In the genomic region with DNA sequence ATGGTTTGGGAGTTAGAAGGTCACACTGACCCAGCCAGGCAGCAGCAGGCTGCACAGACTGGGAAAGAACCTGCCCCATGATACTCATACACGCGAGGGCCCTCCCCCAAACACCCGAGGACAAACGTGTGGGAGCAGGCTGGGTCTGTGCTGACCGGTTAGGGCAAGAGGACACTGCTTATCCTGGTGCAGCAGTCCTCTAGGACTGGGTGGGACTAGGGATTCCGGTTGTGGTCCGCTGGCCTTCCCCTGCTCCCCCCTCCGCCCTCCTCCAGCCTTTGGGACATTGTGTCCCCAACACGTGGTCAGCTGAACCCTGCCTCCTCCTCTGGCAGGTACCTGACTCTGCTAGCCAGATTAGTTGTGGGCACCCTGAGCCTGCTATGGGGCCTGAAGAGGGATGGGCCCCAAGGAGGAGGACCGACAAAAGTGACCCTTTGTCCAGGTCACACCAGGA, we compare ENCODE assay signal across 8 mouse cellular contexts. TPM values are rescaled to one million over a fixed set of nuclear protein-coding genes. Genes with fewer than 3 reads are reported as not detected.
DNase-seq lines count a peak whose midpoint lies in the region; ATAC-seq and TF ChIP-seq lines count a peak whose summit lies in the region.

No protein-coding gene starts in this region.

- H3K4me2 ChIP-seq in limb, embryonic 13.5 days (replicated peaks), result peak overlapping the region; percentile 50; the same call in 1 of the 2 replicates

- no peaks in the 10 kb centered on the region for H3K27me3 ChIP-seq in ES-Bruce4 (ENCODE audit: control insufficient read depth, insufficient read depth, low read length, poor library complexity, severe bottlenecking)
- 0 out of 2 replicates have a peak, but pooled peaks cover 8% of the 10 kb centered on the region for H3K27me3 ChIP-seq in limb, embryonic 13.5 days
- H3K27me3 ChIP-seq in cerebellum, adult 2 months (ENCODE audit: control insufficient read depth, insufficient read depth, low read length), result no peaks in the 10 kb centered on the region

- peaks cover 8% of the 10 kb centered on the region for H3K4me1 ChIP-seq in ES-Bruce4 (ENCODE audit: control insufficient read depth, insufficient read depth, low read length)
- H3K4me1 ChIP-seq in limb, embryonic 13.5 days, result peaks cover 5% of the 10 kb centered on the region; the same call in 1 of the 2 replicates
- H3K4me1 ChIP-seq in cerebellum, adult 2 months (ENCODE audit: control insufficient read depth, insufficient read depth, low read length), result 0 out of 2 replicates have a peak, but pooled peaks cover 3% of the 10 kb centered on the region

- no peak for TF ChIP-seq POLR2A in ES-Bruce4 (IDR thresholded peaks at IDR 0.05; ENCODE audit: insufficient read depth, low read length)
- no peak for TF ChIP-seq POLR2A in cerebellum, adult 2 months (IDR thresholded peaks at IDR 0.05; ENCODE audit: borderline replicate concordance, insufficient read depth, low read length)

- no peaks in the 10 kb centered on the region for H3K9me3 ChIP-seq in ES-Bruce4 (replicated peaks; ENCODE audit: control insufficient read depth, insufficient read depth, low read length, poor library complexity, severe bottlenecking)
- H3K9me3 ChIP-seq in limb, embryonic 13.5 days, result no peaks in the 10 kb centered on the region

- intact Hi-C loops in gastrocnemius, adult 2 months (cut with DNase I), result loop anchor here (1.0 kb wide), 1 partner anchor 47 kb away; no protein-coding TSS in a partner anchor
- intact Hi-C loops in heart, postnatal 25 days (cut with DNase I), result loop anchor here (1.0 kb wide), 1 partner anchor 47 kb away; no protein-coding TSS in a partner anchor

- peak; percentile 35 for DNase-seq in gastrocnemius, adult 2 months
- DNase-seq in gastrocnemius, postnatal 4 days (ENCODE audit: low spot score in 2 of 2), result no peak
- peak; percentile 67 for DNase-seq in heart, postnatal 25 days (ENCODE audit: low spot score)
- DNase-seq in left cerebral cortex, adult 8-10 months (ENCODE audit: low spot score in 2 of 2), result no peak
- DNase-seq in spleen, adult 18-20 months, result no peak
- DNase-seq in cerebellum, adult 2 months, result no peak

- 0 out of 2 replicates have a peak, but pooled peaks have one; percentile 30 for ATAC-seq in limb, embryonic 13.5 days (ENCODE audit: low FRiP score, low read depth)

- TF ChIP-seq CTCF in gastrocnemius, adult 2 months (IDR thresholded peaks at IDR 0.05), result no peak
- TF ChIP-seq CTCF in ES-Bruce4 (IDR thresholded peaks at IDR 0.05; ENCODE audit: low read depth, low read length), result no peak
- TF ChIP-seq CTCF in cerebellum, adult 2 months (IDR thresholded peaks at IDR 0.05; ENCODE audit: borderline replicate concordance, insufficient read depth, low read depth, low read length), result no peak

- TF ChIP-seq EP300 in ES-Bruce4 (IDR thresholded peaks at IDR 0.05; ENCODE audit: insufficient read depth, low read depth, low read length), result peak; percentile 37; the same call in 1 of the 2 replicates

- WGBS in limb, embryonic 13.5 days, result 36% methylated on average over 10 of the region's 10 CpGs
- WGBS in cerebellum, adult 2 months, result 55% methylated on average over 10 of the region's 10 CpGs

- peak overlapping the region; percentile 48 for H3K4me3 ChIP-seq in gastrocnemius, adult 2 months
- H3K4me3 ChIP-seq in ES-Bruce4 (ENCODE audit: low read depth, low read length), result no peak overlapping the region
- no peak overlapping the region for H3K4me3 ChIP-seq in limb, embryonic 13.5 days
- no peak overlapping the region for H3K4me3 ChIP-seq in cerebellum, adult 2 months (replicated peaks; ENCODE audit: insufficient read depth, low read depth, low read length)

- H3K9ac ChIP-seq in ES-Bruce4 (ENCODE audit: low read depth, poor library complexity, severe bottlenecking), result 0 out of 2 replicates have a peak overlapping the region, but pooled peaks have one; percentile 31
- no peak overlapping the region for H3K9ac ChIP-seq in limb, embryonic 13.5 days

- H3K27ac ChIP-seq in gastrocnemius, adult 2 months, result peak overlapping the region; percentile 48
- no peak overlapping the region for H3K27ac ChIP-seq in ES-Bruce4 (ENCODE audit: insufficient read depth, low read length)
- no peak overlapping the region for H3K27ac ChIP-seq in limb, embryonic 13.5 days
- H3K27ac ChIP-seq in cerebellum, adult 2 months (ENCODE audit: insufficient read depth, low read length), result no peak overlapping the region

- H3K36me3 ChIP-seq in ES-Bruce4 (ENCODE audit: control insufficient read depth, insufficient read depth, low read length, poor library complexity, severe bottlenecking), result no peaks in the 10 kb centered on the region
- no peaks in the 10 kb centered on the region for H3K36me3 ChIP-seq in limb, embryonic 13.5 days

RNA-seq across cellular contexts. Expression of gene Pim3, which starts 13.7 kb away (rescaled TPM):
- 10 to 100 TPM; 34.4 to 46.6 TPM for total RNA-seq in gastrocnemius, adult 2 months (2021)
- total RNA-seq in gastrocnemius, postnatal 4 days (2021), result 10 to 100 TPM; 18.5 to 21.0 TPM
- 128 and 136 TPM in 2 replicates for polyA plus RNA-seq in ES-Bruce4 (2011; ENCODE audit: insufficient read depth, insufficient read length, low read depth, missing spikeins)
- 10 to 100 TPM; 86.8 to 98.2 TPM for total RNA-seq in heart, postnatal 25 days (2021)
- 50.7 and 52.2 TPM in 2 replicates for polyA plus RNA-seq in limb, embryonic 13.5 days (2015; fragmentation: Nextera tagmentation; extraction: Ambion mirVana)
- total RNA-seq in left cerebral cortex, adult 8-10 months (2022), result 10 to 100 TPM; 36.8 to 55.1 (median 43.8) TPM
- polyA plus RNA-seq in cerebellum, adult 2 months (2012; rRNA removed), result 23.4 and 24.2 TPM in 2 replicates

RNA-seq across cellular contexts. Expression of gene Creld2, which starts 56.2 kb away (rescaled TPM):
- 10 to 100 TPM in 1 of 2 experiments, 1 to 10 TPM in 1; 8.1 to 11.6 TPM for total RNA-seq in gastrocnemius, adult 2 months (2021)
- 10 to 100 TPM; 20.8 to 22.0 TPM for total RNA-seq in gastrocnemius, postnatal 4 days (2021)
- polyA plus RNA-seq in ES-Bruce4 (2011; ENCODE audit: insufficient read depth, insufficient read length, low read depth, missing spikeins), result 39.2 and 40.2 TPM in 2 replicates
- 10 to 100 TPM; 24.7 to 27.3 TPM for total RNA-seq in heart, postnatal 25 days (2021)
- polyA plus RNA-seq in limb, embryonic 13.5 days (2015; fragmentation: Nextera tagmentation; extraction: Ambion mirVana), result 83.4 and 86.1 TPM in 2 replicates
- total RNA-seq in left cerebral cortex, adult 8-10 months (2022), result 10 to 100 TPM; 16.4 to 22.3 (median 17.2) TPM
- 28.6 and 32.0 TPM in 2 replicates for polyA plus RNA-seq in cerebellum, adult 2 months (2012; rRNA removed)

RNA-seq across cellular contexts. Expression of gene Alg12, which starts 56.5 kb away (rescaled TPM):
- total RNA-seq in gastrocnemius, adult 2 months (2021), result 1 to 10 TPM; 3.9 to 6.6 TPM
- total RNA-seq in gastrocnemius, postnatal 4 days (2021), result 1 to 10 TPM; 6.9 to 9.0 TPM
- polyA plus RNA-seq in ES-Bruce4 (2011; ENCODE audit: insufficient read depth, insufficient read length, low read depth, missing spikeins), result 10.0 and 13.2 TPM in 2 replicates
- 10 to 100 TPM; 10.7 TPM for total RNA-seq in heart, postnatal 25 days (2021)
- polyA plus RNA-seq in limb, embryonic 13.5 days (2015; fragmentation: Nextera tagmentation; extraction: Ambion mirVana), result 10.2 and 11.6 TPM in 2 replicates
- 10 to 100 TPM; 13.4 to 14.3 (median 14.2) TPM for total RNA-seq in left cerebral cortex, adult 8-10 months (2022)
- 17.3 and 18.5 TPM in 2 replicates for polyA plus RNA-seq in cerebellum, adult 2 months (2012; rRNA removed)

Comparison
In these comparisons a context has a peak if more than half of its experiments do, and no peak if none do; other contexts are left out.
1. DNase-seq: peak in gastrocnemius, adult 2 months (single experiment) and heart, postnatal 25 days (single experiment); none in gastrocnemius, postnatal 4 days (0 of 2), left cerebral cortex, adult 8-10 months (0 of 2), spleen, adult 18-20 months (0 of 2) and cerebellum, adult 2 months (0 of 2).